Mouse (Mus musculus): Measurements from ENCODE around the gene Lkaaear1.

Lkaaear1 gene

GRCm38 (mm10) chr2:181691083-181691482, 7.2 kb downstream of the Lkaaear1 start:
- POLR2A ChIA-PET = interaction anchor here in 2 of 4 experiments (1.3 to 3.4 kb wide), 3 partner anchors 10 to 28 kb away, joined by 3 to 18 read pairs (median 11); partner anchors contain the start of gene Tcea2 (in 1 of the 2)
- CTCF ChIA-PET = interaction anchor here in 1 of 4 experiments (2.5 kb wide), 1 partner anchor 12 kb away, joined by 8 read pairs; the partner anchor contains the start of gene Tcea2

GRCm38 (mm10) chr2:181689466-181690160, 8.6 kb downstream of the Lkaaear1 start:
- POLR2A ChIA-PET = interaction anchor here in 3 of 4 experiments (0.6 to 3.4 kb wide), 7 partner anchors 8 to 226 kb away, joined by 3 to 18 read pairs (median 3); partner anchors contain the start of gene Tcea2 (in 2 of the 3)
- CTCF ChIA-PET = interaction anchor here in 3 of 4 experiments (1.0 to 2.9 kb wide), 3 partner anchors 10 to 11 kb away, joined by 4 to 17 read pairs (median 8); partner anchors contain the start of gene Tcea2 (in 2 of the 3)

GRCm38 (mm10) chr2:181687586-181687985, 10.7 kb downstream of the Lkaaear1 start:
- ChIA-PET POLR2A (interaction anchor here in 1 of 4 experiments (0.7 kb wide), 1 partner anchor 9 kb away, joined by 3 read pairs; no protein-coding TSS in a partner anchor), CTCF (interaction anchor here in 1 of 4 experiments (2.9 kb wide), 1 partner anchor 9 kb away, joined by 17 read pairs; the partner anchor contains the start of gene Tcea2)

- CTCF ChIA-PET = no interaction called here
- POLR2A ChIA-PET = no interaction called here
These were observed 12.6 kb downstream of the Lkaaear1 start for GRCm38 (mm10) chr2:181685686-181686085.

GRCm38 (mm10) chr2:181684713-181685112, 13.5 kb downstream of the Lkaaear1 start:
- ChIA-PET CTCF (no interaction called here), POLR2A (no interaction called here)

GRCm38 (mm10) chr2:181683381-181683780, 14.9 kb downstream of the Lkaaear1 start:
- ChIA-PET POLR2A (interaction anchor here in 3 of 4 experiments (0.6 to 1.7 kb wide), 4 partner anchors 9 to 82 kb away, joined by 3 to 5 read pairs (median 4); no protein-coding TSS in a partner anchor), CTCF (interaction anchor here in 1 of 4 experiments (1.3 kb wide), 1 partner anchor 20 kb away, joined by 3 read pairs; no protein-coding TSS in a partner anchor)

- ChIA-PET CTCF (interaction anchor here in 1 of 4 experiments (1.1 kb wide), 1 partner anchor 292 kb away, joined by 3 read pairs; no protein-coding TSS in a partner anchor), POLR2A (interaction anchor here in 2 of 4 experiments (1.1 to 4.1 kb wide), 7 partner anchors 8 to 23 kb away, joined by 3 to 20 read pairs (median 4); partner anchors contain the start of gene Rgs19 (in 2 of the 2))
These were observed 16.3 kb downstream of the Lkaaear1 start for GRCm38 (mm10) chr2:181681978-181682377.

- ChIA-PET POLR2A (interaction anchor here in 3 of 4 experiments (0.6 to 4.1 kb wide), 13 partner anchors 9 to 310 kb away, joined by 3 to 20 read pairs (median 4); partner anchors contain the start of genes Rgs19 (in 2 of the 3), Polr3k (in 1 of the 3) and Sox18 (in 1 of the 3)), CTCF (interaction anchor here in 3 of 4 experiments (0.6 to 5.8 kb wide), 7 partner anchors 9 to 494 kb away, joined by 3 to 97 read pairs (median 6); partner anchors contain the start of genes Ppdpf (in 1 of the 3) and Sox18 (in 1 of the 3))
These were observed 17.5 kb downstream of the Lkaaear1 start for GRCm38 (mm10) chr2:181680716-181681117.

- ChIA-PET CTCF (interaction anchor here (0.6 to 5.8 kb wide), 47 partner anchors 9 to 1023 kb away, joined by 3 to 160 read pairs (median 6); partner anchors contain the start of genes Dnajc5 (in 1 of the 4), Gm29797 (in 1 of the 4), Polr3k (in 1 of the 4) and Ppdpf (in 1 of the 4)), POLR2A (interaction anchor here in 3 of 4 experiments (0.5 to 4.1 kb wide), 26 partner anchors 9 to 646 kb away, joined by 3 to 20 read pairs (median 5); partner anchors contain the start of genes Dnajc5 (in 2 of the 3), Rgs19 (in 2 of the 3), Polr3k (in 1 of the 3) and Samd10 (in 1 of the 3))
These were observed 18.1 kb downstream of the Lkaaear1 start, which contains the start of gene Tcea2 for GRCm38 (mm10) chr2:181679951-181680715. Gene Tcea2, plus strand, starts transcription at chr2:181680310.

GRCm38 (mm10) chr2:181678780-181679179, 19.5 kb downstream of the Lkaaear1 start:
- CTCF ChIA-PET = interaction anchor here (0.5 to 5.8 kb wide), 145 partner anchors 8 to 1021 kb away, joined by 3 to 160 read pairs (median 4); partner anchors contain the start of genes Dnajc5 (in 3 of the 4), Gm29797 (in 2 of the 4), Polr3k (in 2 of the 4) and Samd10 (in 2 of the 4)
- POLR2A ChIA-PET = interaction anchor here (0.5 to 4.1 kb wide), 42 partner anchors 8 to 1041 kb away, joined by 3 to 20 read pairs (median 4); partner anchors contain the start of genes Dnajc5 (in 3 of the 4), Rgs19 (in 2 of the 4), Samd10 (in 2 of the 4) and Arfrp1 (in 1 of the 4)

- ChIA-PET CTCF (interaction anchor here (0.5 to 5.8 kb wide), 19 partner anchors 11 to 539 kb away, joined by 3 to 160 read pairs (median 5); partner anchors contain the start of genes Gm29797 (in 1 of the 4) and Polr3k (in 1 of the 4)), POLR2A (interaction anchor here in 3 of 4 experiments (0.6 to 3.2 kb wide), 10 partner anchors 8 to 307 kb away, joined by 3 to 18 read pairs (median 7); partner anchors contain the start of genes Gm29797 (in 1 of the 3), Lkaaear1 (in 1 of the 3), Rgs19 (in 1 of the 3) and Samd10 (in 1 of the 3))
These were observed 20.5 kb downstream of the Lkaaear1 start for GRCm38 (mm10) chr2:181677755-181678098.

- ChIA-PET CTCF (interaction anchor here (0.5 to 5.8 kb wide), 10 partner anchors 16 to 155 kb away, joined by 3 to 160 read pairs (median 3); partner anchors contain the start of gene Gm29797 (in 1 of the 4)), POLR2A (interaction anchor here in 2 of 4 experiments (0.5 to 2.2 kb wide), 6 partner anchors 14 to 179 kb away, joined by 3 to 11 read pairs (median 4); partner anchors contain the start of gene Lkaaear1 (in 1 of the 2))
These were observed 21.0 kb downstream of the Lkaaear1 start for GRCm38 (mm10) chr2:181677096-181677754.

- CTCF ChIA-PET = interaction anchor here in 3 of 4 experiments (0.6 to 5.8 kb wide), 9 partner anchors 15 to 714 kb away, joined by 3 to 160 read pairs (median 3); partner anchors contain the start of genes Gm29797 (in 1 of the 3) and Polr3k (in 1 of the 3)
- POLR2A ChIA-PET = interaction anchor here in 2 of 4 experiments (0.6 to 2.2 kb wide), 6 partner anchors 13 to 25 kb away, joined by 3 to 11 read pairs (median 4); partner anchors contain the start of gene Lkaaear1 (in 1 of the 2)
These were observed 21.8 kb downstream of the Lkaaear1 start for GRCm38 (mm10) chr2:181676424-181676823.

GRCm38 (mm10) chr2:181675454-181675853, 22.8 kb downstream of the Lkaaear1 start:
- POLR2A ChIA-PET = interaction anchor here in 3 of 4 experiments (1.1 to 1.7 kb wide), 3 partner anchors 12 to 14 kb away, joined by 3 to 4 read pairs (median 4); no protein-coding TSS in a partner anchor
- CTCF ChIA-PET = interaction anchor here in 1 of 4 experiments (4.7 kb wide), 1 partner anchor 15 kb away, joined by 160 read pairs; the partner anchor contains the start of gene Gm29797

GRCm38 (mm10) chr2:181674934-181675333, 23.3 kb downstream of the Lkaaear1 start:
- ChIA-PET CTCF (interaction anchor here in 2 of 4 experiments (1.3 to 2.8 kb wide), 2 partner anchors 15 to 30 kb away, joined by 4 to 12 read pairs; no protein-coding TSS in a partner anchor), POLR2A (interaction anchor here in 3 of 4 experiments (0.6 to 1.7 kb wide), 7 partner anchors 12 to 182 kb away, joined by 3 to 4 read pairs (median 4); partner anchors contain the start of gene Abhd16b (in 1 of the 3))

- ChIA-PET CTCF (interaction anchor here (0.5 to 4.9 kb wide), 9 partner anchors 14 to 151 kb away, joined by 3 to 29 read pairs (median 4); no protein-coding TSS in a partner anchor), POLR2A (interaction anchor here in 3 of 4 experiments (0.6 to 2.1 kb wide), 12 partner anchors 9 to 149 kb away, joined by 3 to 5 read pairs (median 4); partner anchors contain the start of gene Gm29797 (in 1 of the 3))
These were observed 24.7 kb downstream of the Lkaaear1 start for GRCm38 (mm10) chr2:181673501-181673900.
